Mouse (Mus musculus) monocyte, adult 5-6 weeks (primary cell): ENCODE results near the gene Insyn1. TPM values are rescaled to one million over a fixed set of nuclear protein-coding genes. Genes with fewer than 3 reads are reported as not detected.

Experiments used
- ATAC-seq: fragments of 153-309, 156-312 bp; replicated peaks from 2 replicates; pipeline ENCODE4 v1.8.0; 2017; ENCODE audit warnings: mild to moderate bottlenecking; ENCODE audit not compliant: low TSS enrichment, insufficient number of reproducible peaks, severe bottlenecking, poor library complexity, low FRiP score
- total RNA-seq: library from RNA; stranded (forward); fragments of 200-1000, 200-491, 200-594 nt; gene quantifications from 3 replicates; pipeline ENCODE4 v1.2.3, GENCODE M21; 2017

Gene Insyn1
- total RNA-seq: not detected in 3 replicates

DNA sequence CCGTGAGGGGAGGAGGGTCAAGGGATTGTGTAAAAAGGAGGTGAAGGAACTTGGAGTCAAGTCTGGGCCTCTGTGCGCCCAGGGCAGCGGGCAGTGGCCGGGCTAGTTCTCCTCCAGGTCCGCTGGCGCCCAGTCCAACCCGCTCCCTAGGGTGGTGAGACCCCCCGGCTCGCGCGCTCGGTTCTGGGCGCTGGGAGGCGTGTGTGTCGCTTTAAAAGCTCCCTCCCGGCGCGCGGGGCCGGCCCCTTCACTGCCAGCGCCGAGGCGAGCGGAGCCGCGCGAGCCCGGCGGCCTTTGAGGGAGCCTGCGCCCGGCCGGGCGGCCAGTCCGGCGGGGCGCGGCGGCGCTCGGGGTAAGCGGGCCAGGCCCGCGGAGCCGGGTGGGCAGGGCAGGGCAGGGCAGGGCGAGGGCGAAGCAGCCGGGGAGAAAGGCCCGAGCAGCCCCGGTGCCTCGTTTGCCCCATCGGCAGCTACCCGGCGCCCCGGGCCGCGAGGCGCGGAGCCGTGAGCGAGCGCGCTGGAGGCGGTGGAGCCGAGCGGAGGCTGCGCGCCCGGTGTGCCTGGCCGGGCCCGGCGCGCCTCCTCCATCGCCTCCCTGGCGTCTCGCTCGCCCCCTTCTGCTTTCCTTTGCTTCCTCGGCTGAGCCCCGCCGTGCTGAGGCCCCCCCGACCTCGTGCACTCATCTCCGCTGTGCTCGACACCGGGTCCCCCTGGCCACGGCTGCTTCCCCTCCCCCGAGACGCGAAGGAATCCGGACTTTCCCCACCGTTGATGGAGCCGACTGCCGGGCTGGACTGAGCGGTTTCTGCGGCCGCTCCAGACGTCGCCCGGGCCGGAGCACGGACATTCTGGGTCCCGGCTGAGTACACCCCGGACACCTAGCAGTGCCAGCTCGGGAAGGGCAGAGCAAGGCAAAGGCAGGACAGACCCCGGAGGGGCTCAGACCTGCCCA, at the start of gene Insyn1:
TSS of gene Insyn1 (plus strand) at position 753 of the 951 bp plus-strand sequence.
- no peak for ATAC-seq

DNA sequence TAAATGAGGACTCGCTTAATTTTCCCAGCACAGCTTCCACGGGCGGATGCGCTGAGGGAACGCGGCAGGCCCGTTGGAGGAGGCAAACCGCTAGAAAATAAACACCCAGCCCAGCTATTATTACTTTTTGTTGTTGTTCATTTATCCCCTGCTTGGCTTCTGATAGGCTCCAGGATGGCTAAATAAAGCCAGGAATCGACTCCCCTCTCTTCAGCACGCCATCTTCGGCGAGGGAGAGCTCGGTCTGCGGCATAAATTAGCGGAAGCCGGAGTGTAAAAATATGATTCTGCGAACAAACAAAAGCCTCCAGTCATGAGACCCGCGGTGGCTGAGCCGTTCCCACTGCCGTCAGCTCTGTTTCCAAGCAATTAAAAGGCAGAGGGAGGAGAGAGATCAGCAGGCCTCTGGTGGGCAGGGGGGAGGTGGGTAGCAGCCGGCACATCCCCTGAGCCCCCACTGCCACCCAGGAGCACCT, 49.4 kb upstream of the Insyn1 start:
- no peak for ATAC-seq

DNA sequence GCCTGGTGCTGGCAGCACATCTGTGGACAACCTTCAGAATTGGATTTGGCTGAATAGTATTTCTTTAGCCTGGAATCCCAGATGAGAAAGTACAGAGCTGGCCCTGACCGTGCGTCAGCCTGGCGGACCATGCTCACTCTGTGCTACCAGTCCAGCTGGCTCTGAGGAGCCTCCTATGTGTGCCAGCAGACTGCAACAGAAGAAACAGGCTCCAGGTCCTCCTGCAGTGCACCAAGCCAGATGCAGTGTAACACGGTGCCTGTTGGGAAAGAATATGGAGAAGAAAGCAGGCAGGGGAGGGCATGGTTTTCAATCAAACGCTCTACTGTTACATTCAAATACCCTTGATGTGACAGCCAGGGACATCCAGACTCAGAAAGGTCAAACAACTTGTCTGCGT, 48.3 kb upstream of the Insyn1 start:
- no peak for ATAC-seq

DNA sequence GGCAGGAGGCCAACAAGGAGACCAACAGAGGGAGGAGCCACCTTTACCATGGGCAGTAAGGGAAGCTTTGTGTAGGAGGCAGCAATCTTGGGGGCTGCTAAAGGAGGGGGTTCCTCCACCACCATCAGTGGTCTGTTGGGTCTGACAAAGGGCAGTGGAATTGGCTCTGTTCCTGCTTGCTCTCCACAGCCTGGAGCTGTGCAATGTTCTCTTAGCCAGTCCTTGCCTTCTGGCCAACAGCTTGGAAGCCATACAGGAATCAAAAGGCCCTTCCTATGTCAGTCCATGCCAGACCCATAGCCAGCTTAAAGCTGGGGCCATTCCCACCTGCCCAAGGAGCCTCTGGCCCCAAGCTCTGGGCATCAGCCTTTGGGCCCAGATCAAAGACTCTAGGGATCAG, 47.8 kb upstream of the Insyn1 start:
- ATAC-seq: no peak

DNA sequence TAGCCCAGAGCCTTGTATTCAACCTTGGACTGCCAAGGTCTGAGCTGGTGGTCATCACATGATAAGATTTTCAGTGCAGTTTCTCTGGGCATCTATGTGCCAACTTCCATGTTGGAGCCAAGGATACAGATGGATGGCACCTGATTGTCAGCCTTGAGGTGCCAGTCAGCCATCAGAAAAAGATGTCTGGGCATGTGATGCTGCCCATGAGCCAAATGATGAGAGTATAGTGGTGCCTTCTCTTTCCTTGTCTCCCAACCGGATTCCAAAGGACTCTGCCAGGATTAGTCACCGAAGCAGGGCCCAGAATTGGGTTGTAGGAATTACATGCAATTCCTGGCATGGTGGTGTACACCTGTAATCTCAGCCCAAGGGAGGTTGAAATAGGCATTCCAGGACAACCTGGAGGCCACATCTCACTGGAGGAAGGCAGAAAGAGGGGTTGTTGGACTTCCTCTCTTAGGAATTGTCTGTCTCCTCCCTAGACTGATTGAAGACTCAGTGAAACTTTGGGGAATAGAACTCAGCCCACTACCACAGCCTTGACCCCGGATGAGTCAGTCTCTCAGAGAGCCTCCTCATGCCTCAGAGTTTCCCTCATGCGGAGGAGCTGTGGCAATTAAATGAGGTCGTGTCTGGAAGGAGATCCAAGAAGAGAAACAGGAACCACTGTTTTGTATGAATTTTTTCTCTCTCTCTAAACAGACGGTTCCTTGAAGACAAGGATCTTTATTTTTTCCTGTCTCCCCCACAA, 46.9 kb upstream of the Insyn1 start:
- no peak for ATAC-seq

DNA sequence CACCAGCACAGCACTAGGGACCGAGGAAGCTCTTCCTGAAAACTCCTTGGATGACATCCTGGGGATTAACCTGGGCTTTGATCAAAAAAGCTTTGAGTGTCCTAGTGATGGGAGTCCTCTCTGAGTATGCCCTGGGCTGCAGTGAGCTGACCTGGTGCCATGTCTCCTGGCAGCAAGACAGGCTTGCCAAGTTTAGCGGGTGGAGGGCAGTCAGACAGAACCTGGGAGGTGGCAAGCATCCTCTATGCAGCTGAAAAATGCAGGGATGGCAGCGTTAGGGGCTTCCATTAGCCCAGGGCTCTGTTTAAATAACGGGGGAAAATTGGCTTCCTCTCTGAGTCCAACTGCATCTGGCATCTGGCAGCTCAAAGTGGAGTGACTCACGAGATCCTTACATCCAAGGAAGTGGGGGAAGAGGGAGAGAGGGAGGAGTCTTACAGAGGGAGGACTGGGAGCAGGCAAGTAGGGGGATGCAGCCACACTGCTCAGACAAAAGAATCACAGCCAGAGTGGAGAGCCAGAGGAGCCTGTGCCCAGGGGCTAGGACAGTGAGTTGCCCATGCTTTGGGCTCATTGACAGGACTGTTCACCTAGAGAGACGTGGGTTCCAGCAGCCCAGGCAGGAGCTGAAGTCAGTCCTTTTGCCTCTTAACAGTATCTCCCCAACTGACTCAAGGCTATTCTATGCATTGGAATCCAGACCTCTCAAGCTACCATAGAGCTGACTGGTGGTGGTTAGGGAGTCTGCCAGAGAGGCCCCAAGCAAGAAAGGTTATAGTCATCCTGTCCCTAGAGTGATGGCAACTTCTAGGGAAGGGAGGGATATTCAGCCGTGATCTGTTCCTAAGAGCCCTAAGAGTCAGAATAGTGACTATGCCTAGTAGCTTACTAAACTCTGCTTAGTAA, 46.0 kb upstream of the Insyn1 start:
- ATAC-seq: no peak

DNA sequence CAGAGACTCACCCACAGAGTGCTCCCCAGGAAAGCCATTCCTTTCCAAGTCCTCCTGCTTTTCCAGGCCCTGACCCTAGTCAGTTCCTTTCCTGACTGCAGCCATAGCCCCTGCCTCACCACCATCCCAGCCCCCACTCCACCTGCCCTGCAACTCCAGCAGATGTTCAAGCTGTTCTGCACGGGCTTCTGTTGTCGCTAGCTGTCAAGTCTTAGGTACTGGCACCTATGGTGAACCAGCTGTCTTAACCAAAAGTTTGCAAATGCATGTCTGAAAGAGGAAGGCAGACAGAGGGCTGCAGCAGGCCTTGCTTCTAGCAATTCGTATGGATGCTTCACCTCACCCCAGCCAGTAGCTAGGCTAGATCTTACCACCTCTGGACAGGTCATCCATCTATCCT, 45.3 kb upstream of the Insyn1 start:
- ATAC-seq: no peak

DNA sequence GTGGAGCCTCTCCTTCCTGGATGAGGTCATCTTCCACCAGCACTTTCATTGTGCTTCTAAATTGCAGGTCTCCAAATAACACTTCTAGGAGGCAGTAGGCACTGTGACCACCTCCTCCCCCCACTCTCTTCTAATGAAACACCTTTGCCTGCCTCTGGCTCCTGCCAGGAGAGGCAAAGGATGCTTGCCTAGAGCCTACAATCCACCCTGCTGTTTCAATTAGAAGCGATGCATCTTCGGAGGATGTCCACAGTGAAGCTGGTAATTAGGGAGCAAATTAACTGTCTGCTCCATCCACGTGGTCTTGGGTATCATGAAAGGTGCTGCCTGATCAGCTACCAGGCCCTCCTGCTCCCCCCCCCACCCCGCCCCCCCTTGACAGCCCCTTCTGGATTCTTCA, 41.6 kb upstream of the Insyn1 start:
- no peak for ATAC-seq

DNA sequence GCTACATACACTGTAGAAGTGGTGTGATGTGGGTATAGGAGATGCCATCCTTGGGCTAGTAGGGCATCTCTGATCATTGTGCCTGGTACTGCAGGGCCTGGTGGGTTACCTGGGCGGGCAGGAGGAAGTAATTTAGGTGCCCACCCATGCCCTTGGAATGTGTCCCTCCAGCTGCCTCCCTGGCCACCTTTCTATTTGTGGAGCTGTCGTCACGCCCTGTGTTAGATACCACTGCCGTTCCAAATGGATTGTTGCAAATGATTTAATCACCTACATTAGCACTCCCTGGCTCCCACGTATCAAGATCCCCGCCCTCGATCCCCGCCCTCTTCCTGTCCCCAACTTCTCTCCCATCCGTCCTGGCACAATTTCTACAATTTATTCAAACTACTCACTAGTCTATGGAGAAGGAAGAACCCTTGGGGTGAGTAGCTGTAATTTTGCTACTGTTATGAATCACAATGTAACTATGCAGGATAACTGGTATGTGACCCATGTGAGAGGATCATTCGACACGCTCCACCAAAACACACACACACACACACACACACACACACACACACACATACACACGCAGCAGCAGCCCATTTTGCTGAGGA, 40.3 kb upstream of the Insyn1 start:
- no peak for ATAC-seq

DNA sequence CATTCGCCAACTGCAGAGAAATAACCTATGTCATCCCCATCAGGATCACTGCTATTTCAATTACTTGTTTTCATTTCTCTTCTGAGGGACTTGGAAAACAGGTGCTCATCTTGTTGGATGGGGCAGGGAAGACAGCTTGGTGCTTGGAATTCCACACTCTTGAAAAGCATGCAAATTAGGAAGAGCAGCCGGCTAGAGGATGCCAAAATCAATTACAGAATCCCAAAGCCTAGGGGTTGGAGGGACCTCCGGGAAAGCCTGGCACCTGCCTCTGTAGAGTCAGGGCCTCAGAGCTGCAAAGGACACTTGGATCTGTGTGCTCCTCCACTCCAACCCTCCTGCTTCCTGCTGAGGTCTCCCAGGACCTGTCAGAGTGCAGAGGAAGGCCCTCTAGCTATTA, 38.9 kb upstream of the Insyn1 start:
- no peak for ATAC-seq

DNA sequence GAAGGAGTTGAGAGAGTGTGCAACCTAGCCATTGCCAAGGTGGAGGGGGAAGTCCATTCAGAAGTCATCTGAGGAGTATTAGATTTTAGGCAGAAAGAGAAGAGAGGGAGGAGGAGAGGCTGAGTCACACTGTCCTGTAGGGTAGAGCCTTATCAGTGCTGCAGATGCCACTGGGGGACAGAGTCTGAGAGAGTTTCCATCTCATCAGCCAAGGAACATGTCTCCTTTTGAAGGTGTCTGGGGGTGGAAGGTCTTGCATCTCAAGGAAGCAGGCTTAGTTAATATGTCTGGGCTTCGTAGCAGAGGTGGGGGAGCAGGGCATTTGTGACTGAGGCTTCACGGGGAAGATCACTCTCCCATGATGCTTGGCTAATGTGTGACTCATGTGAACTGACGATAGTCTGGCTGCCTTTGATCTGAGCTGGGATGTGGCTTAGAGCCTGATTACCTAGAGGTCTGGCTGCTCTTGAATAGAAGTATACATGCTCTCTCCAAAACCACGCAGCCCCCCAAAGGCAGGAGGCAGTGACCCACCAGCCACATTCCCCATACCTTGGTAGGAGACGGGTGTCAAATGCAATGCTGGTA, 34.5 kb upstream of the Insyn1 start:
- ATAC-seq: no peak

DNA sequence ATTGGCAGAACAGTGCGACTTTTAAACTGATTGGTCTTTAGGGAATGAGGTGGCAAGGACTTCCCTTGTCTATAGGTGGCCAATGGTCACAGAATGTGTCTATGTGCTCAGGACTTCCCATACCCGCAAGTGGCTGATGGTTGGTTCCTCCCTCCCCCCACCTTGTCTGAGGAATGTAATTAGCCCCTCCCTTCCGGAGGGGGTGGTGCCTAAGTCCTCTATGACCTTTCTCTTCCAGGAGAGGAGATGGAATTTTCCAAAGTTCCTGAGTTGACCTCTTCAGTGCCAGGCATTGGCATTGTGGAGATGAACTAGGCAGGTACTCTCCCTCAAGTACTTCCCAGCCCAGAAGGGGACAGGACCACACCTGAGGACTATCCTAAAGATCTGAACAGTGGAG, 33.5 kb upstream of the Insyn1 start:
- no peak for ATAC-seq

DNA sequence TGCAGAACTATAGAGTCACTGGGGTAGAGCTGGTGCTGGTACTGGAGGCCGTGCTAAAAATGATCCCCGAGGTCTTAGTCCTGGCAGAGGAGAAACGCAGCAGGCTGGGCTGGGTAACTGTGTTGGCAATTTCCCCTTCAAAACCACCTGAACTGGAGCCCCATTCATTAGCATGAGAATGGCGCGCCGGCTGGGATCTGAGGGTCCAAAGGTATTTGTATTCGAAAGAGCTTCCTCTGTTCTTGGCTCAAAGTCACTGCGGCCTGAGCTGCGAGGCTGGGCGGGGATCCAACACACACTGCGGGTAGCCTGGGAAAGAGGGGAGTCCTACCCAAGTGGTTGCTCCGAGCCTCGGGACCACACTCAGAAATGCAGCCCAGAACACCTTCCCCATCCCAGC, 32.6 kb upstream of the Insyn1 start:
- no peak for ATAC-seq

DNA sequence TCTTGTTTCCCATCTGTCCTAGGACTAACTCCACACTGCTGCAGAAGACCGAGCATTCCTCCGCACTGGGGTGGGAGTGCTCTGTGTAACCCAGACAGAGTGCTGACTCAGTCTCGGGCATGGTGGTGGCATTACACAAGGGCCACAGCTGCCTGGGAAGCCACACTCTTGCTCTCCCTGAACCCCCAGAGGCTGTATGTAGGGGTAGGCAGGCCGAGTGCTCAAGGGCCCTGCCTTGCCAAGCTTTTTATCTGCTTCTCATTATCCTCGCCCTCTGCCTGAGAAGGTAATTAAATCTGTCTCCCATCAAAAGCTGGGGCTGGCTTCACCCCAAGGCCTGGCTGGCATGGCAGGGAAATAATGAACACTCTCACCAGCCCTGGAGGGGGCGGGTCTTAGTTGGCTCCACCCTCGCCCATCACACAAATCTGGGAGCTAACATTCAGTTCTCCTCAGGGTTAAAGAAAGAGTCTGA, 30.9 kb upstream of the Insyn1 start:
- ATAC-seq: no peak

DNA sequence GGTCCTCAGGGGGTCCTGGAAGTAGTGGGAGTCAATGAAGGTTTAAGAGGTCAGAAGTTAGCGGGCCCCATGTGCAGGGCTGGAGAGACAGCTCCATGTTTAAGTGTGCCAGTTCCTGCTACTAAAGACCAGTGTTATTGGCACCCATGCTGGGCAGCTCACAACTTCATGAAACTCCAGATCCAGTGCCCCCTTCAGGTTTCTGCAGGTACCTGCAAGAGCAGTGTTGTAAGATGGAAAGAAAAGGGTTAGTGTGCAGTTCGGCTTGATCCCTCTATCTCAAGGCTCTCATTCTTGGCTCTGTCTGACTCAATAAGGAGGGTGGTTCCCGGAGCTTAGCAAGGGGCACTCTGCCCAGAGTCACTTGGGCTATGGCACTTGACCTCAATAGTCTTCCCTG, 30.1 kb upstream of the Insyn1 start:
- no peak for ATAC-seq

DNA sequence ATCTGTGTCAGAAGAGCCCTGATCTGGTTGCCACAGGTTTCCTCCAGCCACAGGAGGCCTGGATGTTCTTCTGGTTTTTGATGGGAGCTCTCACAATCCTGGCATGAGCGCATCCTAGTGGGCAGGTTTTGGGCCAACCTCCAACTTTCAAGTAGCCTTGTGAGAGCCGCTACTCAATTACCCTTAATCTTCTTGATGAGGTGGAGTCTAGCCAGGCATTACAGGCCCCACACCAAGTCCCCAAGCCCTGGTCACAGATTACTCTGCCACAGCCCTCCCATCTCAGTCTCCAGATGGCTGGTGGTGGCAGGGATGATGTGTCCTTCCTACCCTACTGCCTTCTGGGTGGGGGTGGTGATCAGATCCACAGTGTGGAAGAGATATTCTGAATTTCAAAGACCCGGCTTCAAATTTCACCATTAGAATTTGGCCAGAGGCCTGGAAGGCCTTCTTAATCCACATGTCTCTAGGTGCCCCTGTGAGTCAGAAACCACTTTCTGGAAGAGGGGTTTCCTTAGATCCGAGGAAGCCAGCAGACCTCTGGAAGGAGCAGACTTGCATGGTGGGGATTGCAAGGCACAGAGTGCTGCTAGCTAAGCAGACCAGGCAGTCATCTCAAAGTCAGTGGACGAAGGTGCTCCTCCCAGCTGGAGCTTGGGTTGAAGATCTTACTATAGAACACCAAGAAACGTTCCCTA, 29.4 kb upstream of the Insyn1 start:
- no peak for ATAC-seq

DNA sequence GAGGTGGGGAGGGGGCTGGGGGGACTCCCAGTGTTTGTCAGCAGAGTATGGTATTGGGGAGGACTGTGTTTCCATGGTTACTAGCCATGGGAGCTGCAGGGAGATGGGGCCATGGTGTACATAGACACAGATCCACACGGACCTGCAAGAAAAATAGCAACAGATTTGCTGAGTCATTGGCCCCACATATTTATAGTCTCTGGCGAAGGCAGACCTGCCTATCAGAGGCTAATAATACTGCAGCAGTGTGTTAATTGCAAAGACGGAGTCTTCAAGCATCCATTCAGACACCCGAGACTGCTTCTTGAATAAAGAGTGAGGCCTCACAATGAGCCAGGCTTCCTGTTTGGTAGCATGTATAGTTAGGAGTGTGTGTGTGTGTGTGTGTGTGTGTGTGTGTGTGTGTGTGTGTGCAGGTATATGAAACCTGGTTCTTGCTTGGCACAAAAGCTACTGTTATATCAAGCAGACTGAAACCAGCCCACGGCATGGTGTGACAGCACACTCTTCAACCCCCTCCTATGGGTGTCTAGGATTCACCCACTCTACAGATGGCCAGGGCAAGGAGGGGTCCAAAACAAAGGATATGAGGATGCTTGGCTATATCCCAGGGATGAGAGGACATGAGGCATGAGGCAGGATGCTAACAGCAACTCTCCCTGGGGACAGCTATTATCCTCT, 20.9 kb upstream of the Insyn1 start:
- ATAC-seq: no peak
